Mouse (Mus musculus): ENCODE data around the gene Ceacam18. TPM values are rescaled to one million over a fixed set of nuclear protein-coding genes. Genes with fewer than 3 reads are reported as not detected.

Ceacam18 gene
- polyA plus RNA-seq, 1 experiment from 2014 or later, result 3.5 TPM

GRCm38 (mm10) chr7:43623819-43624218, 10.7 kb upstream of the Ceacam18 start:
- Histone ChIP-seq H3K27ac (ENCODE audit: low read depth) (no peak overlapping the region), H3K27me3 (replicated peaks; ENCODE audit: control insufficient read depth, insufficient read depth, low read length) (no peaks in the 10 kb centered on the region), H3K4me3 (ENCODE audit: low read depth, low read length) (no peak overlapping the region), H3K9me3 (ENCODE audit: control insufficient read depth, low read length) (no peaks in the 10 kb centered on the region), H3K9ac (ENCODE audit: low read length) (no peak overlapping the region), H3K4me1 (replicated peaks; ENCODE audit: control insufficient read depth, insufficient read depth, low read length) (no peaks in the 10 kb centered on the region), H3K36me3 (ENCODE audit: control insufficient read depth, insufficient read depth, low read length) (no peaks in the 10 kb centered on the region), H3K4me2 (ENCODE audit: low read length) (no peak overlapping the region)
- 17% methylated on average over 10 of the region's 10 CpGs for WGBS
- no peak for DNase-seq (ENCODE audit: low spot score)
- ATAC-seq (replicated peaks; ENCODE audit: low FRiP score, low TSS enrichment, low read depth), result no peak

GRCm38 (mm10) chr7:43625065-43625464, 9.4 kb upstream of the Ceacam18 start:
- DNase-seq (ENCODE audit: low spot score) (no peak), ATAC-seq (replicated peaks; ENCODE audit: low FRiP score, low TSS enrichment, low read depth) (no peak)
- Histone ChIP-seq H3K9ac (ENCODE audit: low read length) (no peak overlapping the region), H3K27me3 (replicated peaks; ENCODE audit: control insufficient read depth, insufficient read depth, low read length) (no peaks in the 10 kb centered on the region), H3K4me1 (replicated peaks; ENCODE audit: control insufficient read depth, insufficient read depth, low read length) (no peaks in the 10 kb centered on the region), H3K4me3 (ENCODE audit: low read depth, low read length) (no peak overlapping the region), H3K27ac (ENCODE audit: low read depth) (no peak overlapping the region), H3K9me3 (ENCODE audit: control insufficient read depth, low read length) (no peaks in the 10 kb centered on the region), H3K4me2 (ENCODE audit: low read length) (no peak overlapping the region), H3K36me3 (ENCODE audit: control insufficient read depth, insufficient read depth, low read length) (no peaks in the 10 kb centered on the region)
- whole genome bisulfite sequencing, result 67% methylated on average over 3 of the region's 3 CpGs

- 81% methylated on average over 8 of the region's 8 CpGs for WGBS
- no peak for ATAC-seq (replicated peaks; ENCODE audit: low FRiP score, low TSS enrichment, low read depth)
These were observed 8.6 kb upstream of the Ceacam18 start for GRCm38 (mm10) chr7:43625794-43626422.

GRCm38 (mm10) chr7:43633940-43634339, 567 bp upstream of the Ceacam18 start:
- ATAC-seq (replicated peaks; ENCODE audit: low FRiP score, low TSS enrichment, low read depth) (peak; percentile 20; the same call in 1 of the 2 replicates), DNase-seq (ENCODE audit: low spot score) (no peak)
- Histone ChIP-seq H3K4me1 (replicated peaks; ENCODE audit: control insufficient read depth, insufficient read depth, low read length) (no peaks in the 10 kb centered on the region), H3K4me2 (ENCODE audit: low read length) (no peak overlapping the region), H3K4me3 (ENCODE audit: low read depth, low read length) (no peak overlapping the region), H3K9me3 (ENCODE audit: control insufficient read depth, low read length) (no peaks in the 10 kb centered on the region), H3K36me3 (ENCODE audit: control insufficient read depth, insufficient read depth, low read length) (no peaks in the 10 kb centered on the region), H3K9ac (ENCODE audit: low read length) (no peak overlapping the region), H3K27me3 (replicated peaks; ENCODE audit: control insufficient read depth, insufficient read depth, low read length) (no peaks in the 10 kb centered on the region), H3K27ac (ENCODE audit: low read depth) (no peak overlapping the region)
- 55% methylated on average over 4 of the region's 4 CpGs for WGBS

More at GRCm38 (mm10) chr7:43625794-43626422, 8.6 kb upstream of the Ceacam18 start:
- DNase-seq (ENCODE audit: low spot score), result no peak
- H3K4me3 ChIP-seq (ENCODE audit: low read depth, low read length), result no peak overlapping the region
- H3K4me2 ChIP-seq (ENCODE audit: low read length), result no peak overlapping the region
- H3K9ac ChIP-seq (ENCODE audit: low read length), result no peak overlapping the region
- H3K4me1 ChIP-seq (replicated peaks; ENCODE audit: control insufficient read depth, insufficient read depth, low read length), result no peaks in the 10 kb centered on the region
- H3K36me3 ChIP-seq (ENCODE audit: control insufficient read depth, insufficient read depth, low read length), result no peaks in the 10 kb centered on the region
- no peaks in the 10 kb centered on the region for H3K9me3 ChIP-seq (ENCODE audit: control insufficient read depth, low read length)
- no peaks in the 10 kb centered on the region for H3K27me3 ChIP-seq (replicated peaks; ENCODE audit: control insufficient read depth, insufficient read depth, low read length)
- H3K27ac ChIP-seq (ENCODE audit: low read depth), result no peak overlapping the region

- Histone ChIP-seq H3K27ac (ENCODE audit: low read depth) (no peak overlapping the region), H3K9ac (ENCODE audit: low read length) (no peak overlapping the region), H3K4me1 (replicated peaks; ENCODE audit: control insufficient read depth, insufficient read depth, low read length) (no peaks in the 10 kb centered on the region), H3K9me3 (ENCODE audit: control insufficient read depth, low read length) (no peaks in the 10 kb centered on the region), H3K4me2 (ENCODE audit: low read length) (no peak overlapping the region), H3K4me3 (ENCODE audit: low read depth, low read length) (no peak overlapping the region), H3K27me3 (replicated peaks; ENCODE audit: control insufficient read depth, insufficient read depth, low read length) (no peaks in the 10 kb centered on the region), H3K36me3 (ENCODE audit: control insufficient read depth, insufficient read depth, low read length) (no peaks in the 10 kb centered on the region)
- DNase-seq (ENCODE audit: low spot score) (no peak), ATAC-seq (replicated peaks; ENCODE audit: low FRiP score, low TSS enrichment, low read depth) (no peak)
- WGBS, result 74% methylated on average over 2 of the region's 2 CpGs
These were observed 1.7 kb downstream of the Ceacam18 start for GRCm38 (mm10) chr7:43636194-43636593.

- H3K27me3 ChIP-seq (replicated peaks; ENCODE audit: control insufficient read depth, insufficient read depth, low read length), result no peaks in the 10 kb centered on the region
- DNase-seq (ENCODE audit: low spot score), result no peak
- H3K4me1 ChIP-seq (replicated peaks; ENCODE audit: control insufficient read depth, insufficient read depth, low read length), result no peaks in the 10 kb centered on the region
- H3K9me3 ChIP-seq (ENCODE audit: control insufficient read depth, low read length), result no peaks in the 10 kb centered on the region
- H3K9ac ChIP-seq (ENCODE audit: low read length), result no peak overlapping the region
- WGBS, result 74% methylated on average over 1 of the region's 1 CpGs
- H3K36me3 ChIP-seq (ENCODE audit: control insufficient read depth, insufficient read depth, low read length), result no peaks in the 10 kb centered on the region
- no peak for ATAC-seq (replicated peaks; ENCODE audit: low FRiP score, low TSS enrichment, low read depth)
- no peak overlapping the region for H3K4me2 ChIP-seq (ENCODE audit: low read length)
- no peak overlapping the region for H3K4me3 ChIP-seq (ENCODE audit: low read depth, low read length)
- no peak overlapping the region for H3K27ac ChIP-seq (ENCODE audit: low read depth)
These were observed 2.6 kb downstream of the Ceacam18 start for GRCm38 (mm10) chr7:43637118-43637517.

GRCm38 (mm10) chr7:43642587-43642986, 8.1 kb downstream of the Ceacam18 start:
- no peak for ATAC-seq (replicated peaks; ENCODE audit: low FRiP score, low TSS enrichment, low read depth)

GRCm38 (mm10) chr7:43643046-43643652, 8.6 kb downstream of the Ceacam18 start:
- ATAC-seq (replicated peaks; ENCODE audit: low FRiP score, low TSS enrichment, low read depth) (no peak), DNase-seq (ENCODE audit: low spot score) (no peak)
- Histone ChIP-seq H3K27me3 (replicated peaks; ENCODE audit: control insufficient read depth, insufficient read depth, low read length) (no peaks in the 10 kb centered on the region), H3K36me3 (ENCODE audit: control insufficient read depth, insufficient read depth, low read length) (no peaks in the 10 kb centered on the region), H3K9ac (ENCODE audit: low read length) (no peak overlapping the region), H3K4me1 (replicated peaks; ENCODE audit: control insufficient read depth, insufficient read depth, low read length) (no peaks in the 10 kb centered on the region), H3K4me2 (ENCODE audit: low read length) (no peak overlapping the region), H3K27ac (ENCODE audit: low read depth) (no peak overlapping the region), H3K4me3 (ENCODE audit: low read depth, low read length) (no peak overlapping the region), H3K9me3 (ENCODE audit: control insufficient read depth, low read length) (no peaks in the 10 kb centered on the region)
- 80% methylated on average over 17 of the region's 17 CpGs for WGBS

More at GRCm38 (mm10) chr7:43642587-43642986, 8.1 kb downstream of the Ceacam18 start:
- no peak for DNase-seq (ENCODE audit: low spot score)
- WGBS, result 76% methylated on average over 5 of the region's 5 CpGs
- Histone ChIP-seq H3K9ac (ENCODE audit: low read length) (no peak overlapping the region), H3K27me3 (replicated peaks; ENCODE audit: control insufficient read depth, insufficient read depth, low read length) (no peaks in the 10 kb centered on the region), H3K27ac (ENCODE audit: low read depth) (no peak overlapping the region), H3K4me2 (ENCODE audit: low read length) (no peak overlapping the region), H3K4me1 (replicated peaks; ENCODE audit: control insufficient read depth, insufficient read depth, low read length) (no peaks in the 10 kb centered on the region), H3K4me3 (ENCODE audit: low read depth, low read length) (no peak overlapping the region), H3K9me3 (ENCODE audit: control insufficient read depth, low read length) (no peaks in the 10 kb centered on the region), H3K36me3 (ENCODE audit: control insufficient read depth, insufficient read depth, low read length) (no peaks in the 10 kb centered on the region)

- H3K4me3 ChIP-seq (ENCODE audit: low read depth, low read length), result no peak overlapping the region
These were observed 18.2 kb downstream of the Ceacam18 start for GRCm38 (mm10) chr7:43652683-43653082.

More at GRCm38 (mm10) chr7:43652683-43653082, 18.2 kb downstream of the Ceacam18 start:
- 79% methylated on average over 6 of the region's 6 CpGs for WGBS
- no peaks in the 10 kb centered on the region for H3K4me1 ChIP-seq (replicated peaks; ENCODE audit: control insufficient read depth, insufficient read depth, low read length)
- H3K36me3 ChIP-seq (ENCODE audit: control insufficient read depth, insufficient read depth, low read length), result no peaks in the 10 kb centered on the region
- no peak overlapping the region for H3K4me2 ChIP-seq (ENCODE audit: low read length)
- DNase-seq (ENCODE audit: low spot score) (no peak), ATAC-seq (replicated peaks; ENCODE audit: low FRiP score, low TSS enrichment, low read depth) (no peak)
- H3K9me3 ChIP-seq (ENCODE audit: control insufficient read depth, low read length), result no peaks in the 10 kb centered on the region
- H3K9ac ChIP-seq (ENCODE audit: low read length), result no peak overlapping the region
- no peak overlapping the region for H3K27ac ChIP-seq (ENCODE audit: low read depth)
- no peaks in the 10 kb centered on the region for H3K27me3 ChIP-seq (replicated peaks; ENCODE audit: control insufficient read depth, insufficient read depth, low read length)
